Mouse (Mus musculus) testis, postnatal 10 days (tissue): Measurements from ENCODE around the gene Zcchc24.

Experiments
- DNase-seq: peaks from one replicate; pipeline ENCODE4 v3.0.0; 2021; ENCODE audit warnings: low spot score

Zcchc24 gene

GRCm38 (mm10) chr14:25776294-25776693 lies 7.5 kb upstream of the Zcchc24 start:
- DNase-seq, result no peak

- no peak for DNase-seq
Measured at GRCm38 (mm10) chr14:25774100-25774499, 5.3 kb upstream of the Zcchc24 start.

GRCm38 (mm10) chr14:25773039-25773438 lies 4.2 kb upstream of the Zcchc24 start:
- DNase-seq, result no peak

GRCm38 (mm10) chr14:25769626-25770306 lies 927 bp upstream of the Zcchc24 start:
- no peak for DNase-seq

- DNase-seq, result peak; percentile 67
Measured at GRCm38 (mm10) chr14:25768261-25768893, 462 bp downstream of the Zcchc24 start.

GRCm38 (mm10) chr14:25767725-25768203 lies 1.1 kb downstream of the Zcchc24 start:
- DNase-seq, result no peak

GRCm38 (mm10) chr14:25766441-25766840 lies 2.4 kb downstream of the Zcchc24 start:
- DNase-seq, result no peak

- DNase-seq, result peak; percentile 53
Measured at GRCm38 (mm10) chr14:25765921-25766320, 2.9 kb downstream of the Zcchc24 start.

GRCm38 (mm10) chr14:25765146-25765545 lies 3.7 kb downstream of the Zcchc24 start:
- no peak for DNase-seq

GRCm38 (mm10) chr14:25761184-25761583 lies 7.7 kb downstream of the Zcchc24 start:
- no peak for DNase-seq

- DNase-seq, result no peak
Measured at GRCm38 (mm10) chr14:25759981-25760537, 8.8 kb downstream of the Zcchc24 start.

GRCm38 (mm10) chr14:25759551-25759950 lies 9.3 kb downstream of the Zcchc24 start:
- DNase-seq, result no peak

GRCm38 (mm10) chr14:25757917-25758316 lies 10.9 kb downstream of the Zcchc24 start:
- DNase-seq, result no peak

GRCm38 (mm10) chr14:25756385-25756990 lies 12.4 kb downstream of the Zcchc24 start:
- DNase-seq, result no peak

- DNase-seq, result no peak
Measured at GRCm38 (mm10) chr14:25755541-25755940, 13.3 kb downstream of the Zcchc24 start.

- no peak for DNase-seq
Measured at GRCm38 (mm10) chr14:25754531-25755484, 14.0 kb downstream of the Zcchc24 start.

GRCm38 (mm10) chr14:25753021-25753420 lies 15.8 kb downstream of the Zcchc24 start:
- DNase-seq, result no peak

GRCm38 (mm10) chr14:25751067-25751466 lies 17.8 kb downstream of the Zcchc24 start:
- DNase-seq, result no peak

- no peak for DNase-seq
Measured at GRCm38 (mm10) chr14:25750448-25751015, 18.3 kb downstream of the Zcchc24 start.

GRCm38 (mm10) chr14:25749143-25749909 lies 19.5 kb downstream of the Zcchc24 start:
- peak; percentile 57 for DNase-seq
